Mouse (Mus musculus): ENCODE data around the gene Prkcb.
A peak's percentile ranks its signal among the peaks of the same experiment; 100 is the strongest.

Prkcb gene

DNA sequence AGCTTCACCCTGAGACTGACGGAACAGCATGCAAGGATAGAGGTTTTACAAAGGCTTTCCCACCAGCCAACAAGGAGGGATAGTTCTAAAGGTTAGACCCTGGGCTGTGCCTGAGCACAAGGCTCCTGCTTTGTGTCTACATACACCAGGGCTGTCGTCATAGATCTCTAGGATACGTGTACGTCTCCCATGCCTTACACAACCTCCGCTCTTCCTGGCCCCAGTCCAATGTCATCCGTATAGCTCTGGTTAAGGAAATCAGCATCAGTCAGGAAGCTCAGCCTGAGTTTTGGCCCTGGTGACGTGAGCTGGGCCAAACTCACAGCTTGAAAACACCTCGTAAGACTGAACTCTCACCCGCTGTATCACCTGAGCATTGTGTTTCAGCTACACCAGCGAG lies 307.3 kb downstream of the Prkcb start:
- no peak for DNase-seq (ENCODE audit: low spot score)

- no peak for DNase-seq (ENCODE audit: low spot score)
Measured at GRCm38 (mm10) chr7:122596596-122597170, 308.1 kb downstream of the Prkcb start.

- DNase-seq (ENCODE audit: low spot score), result no peak
Measured at GRCm38 (mm10) chr7:122597313-122597712, 308.8 kb downstream of the Prkcb start.

DNA sequence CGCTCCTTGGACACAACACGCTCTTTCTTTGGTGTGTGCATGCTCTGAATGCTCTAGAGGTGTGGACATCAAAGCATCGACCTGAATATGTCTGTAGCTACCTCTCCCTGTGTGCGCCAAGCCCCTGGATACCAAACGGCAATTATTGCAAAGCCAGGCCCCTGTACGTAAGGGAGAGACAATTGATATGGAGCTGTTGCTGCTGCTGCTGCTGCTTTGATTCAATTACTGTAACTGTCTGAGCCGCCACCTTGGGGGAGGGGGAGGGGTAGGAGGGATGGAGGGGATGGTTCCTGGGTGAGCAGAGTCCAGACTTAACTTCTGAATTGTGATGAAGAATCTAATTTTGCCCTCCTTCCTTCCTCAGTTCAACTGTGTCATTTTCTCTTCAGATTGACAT lies 312.3 kb downstream of the Prkcb start:
- DNase-seq (ENCODE audit: low spot score), result no peak

DNA sequence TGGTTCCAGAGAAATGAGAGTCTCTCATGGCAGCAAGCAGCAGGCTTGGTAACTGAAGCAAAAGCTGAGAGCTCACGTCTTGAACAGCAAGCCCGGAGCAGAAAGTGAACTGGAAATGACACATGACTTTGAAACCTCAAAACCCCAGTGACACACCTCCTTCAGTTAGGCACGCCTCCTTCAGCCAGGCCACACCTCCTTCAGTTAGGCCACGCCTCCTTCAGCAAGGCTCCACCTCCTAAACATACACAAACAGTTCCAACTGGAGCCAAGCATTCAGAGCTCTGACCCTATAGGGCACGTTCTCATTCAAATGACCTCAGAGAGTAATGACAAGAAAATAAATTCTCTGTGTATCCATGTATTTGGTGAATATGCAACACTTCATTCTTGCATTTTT lies 316.5 kb downstream of the Prkcb start:
- no peak for DNase-seq (ENCODE audit: low spot score)

DNA sequence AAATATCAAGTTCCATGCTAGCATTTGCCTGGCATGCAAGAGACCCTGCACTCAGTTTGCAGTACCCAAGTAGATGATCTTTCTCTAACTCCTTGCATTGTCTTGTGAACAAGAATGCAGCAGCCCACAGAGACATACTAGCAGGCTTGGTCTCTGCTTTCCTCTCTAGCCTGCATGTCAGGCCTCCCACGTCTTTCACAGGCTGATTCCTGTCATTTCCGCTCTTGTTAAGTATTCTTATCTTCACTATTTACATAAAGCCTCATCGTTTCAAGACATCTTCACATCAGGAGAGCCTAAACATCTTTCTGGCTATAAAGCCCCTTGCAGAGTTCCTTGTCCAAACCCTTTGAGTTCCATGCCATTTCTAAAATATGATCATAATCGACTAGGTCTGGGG lies 320.9 kb downstream of the Prkcb start:
- DNase-seq (ENCODE audit: low spot score), result no peak

DNA sequence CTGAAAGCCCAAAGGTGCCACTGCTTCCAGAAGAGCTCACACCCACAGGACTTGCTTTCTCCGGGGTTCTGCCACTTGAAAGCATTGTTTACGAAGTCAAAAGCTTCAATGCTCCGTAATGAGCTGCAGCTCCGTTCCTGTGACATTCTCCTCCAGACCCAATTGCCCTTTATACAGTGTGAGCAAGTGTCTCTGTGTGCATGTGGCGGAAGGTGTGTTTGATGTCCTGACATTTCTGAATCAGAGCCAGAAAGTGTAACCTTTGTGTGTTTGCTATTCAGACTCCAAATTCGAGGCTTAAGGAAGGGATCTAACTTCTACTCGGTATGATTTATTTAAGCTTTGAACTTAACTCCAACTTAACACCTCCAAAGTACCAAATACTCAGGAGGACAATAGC lies 321.6 kb downstream of the Prkcb start:
- no peak for DNase-seq (ENCODE audit: low spot score)

DNA sequence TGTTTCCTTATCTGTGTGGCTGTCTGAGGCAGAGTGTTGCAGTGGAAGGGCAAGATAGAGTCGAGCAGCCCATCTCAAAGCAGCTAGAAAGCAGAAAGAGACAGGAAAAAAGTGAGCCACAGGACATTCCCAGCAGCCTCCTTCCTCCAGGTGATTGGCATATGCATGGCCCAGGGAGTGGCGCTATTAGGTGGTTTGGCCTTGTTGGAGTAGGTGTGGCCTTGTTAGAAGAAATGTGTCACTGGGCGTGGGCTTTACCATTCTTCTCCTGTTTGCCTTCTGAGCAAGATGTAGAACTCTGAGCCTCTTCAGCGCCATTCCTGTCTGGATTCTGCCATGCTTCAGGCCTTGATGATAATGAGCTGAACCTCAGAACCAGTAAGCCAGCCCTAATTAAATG lies 325.3 kb downstream of the Prkcb start:
- DNase-seq (ENCODE audit: low spot score), result no peak

GRCm38 (mm10) chr7:122622125-122622774 lies 333.7 kb downstream of the Prkcb start:
- peak; percentile 16 for DNase-seq (ENCODE audit: low spot score)

GRCm38 (mm10) chr7:122623753-122624152 lies 335.2 kb downstream of the Prkcb start:
- no peak for DNase-seq (ENCODE audit: low spot score)

DNA sequence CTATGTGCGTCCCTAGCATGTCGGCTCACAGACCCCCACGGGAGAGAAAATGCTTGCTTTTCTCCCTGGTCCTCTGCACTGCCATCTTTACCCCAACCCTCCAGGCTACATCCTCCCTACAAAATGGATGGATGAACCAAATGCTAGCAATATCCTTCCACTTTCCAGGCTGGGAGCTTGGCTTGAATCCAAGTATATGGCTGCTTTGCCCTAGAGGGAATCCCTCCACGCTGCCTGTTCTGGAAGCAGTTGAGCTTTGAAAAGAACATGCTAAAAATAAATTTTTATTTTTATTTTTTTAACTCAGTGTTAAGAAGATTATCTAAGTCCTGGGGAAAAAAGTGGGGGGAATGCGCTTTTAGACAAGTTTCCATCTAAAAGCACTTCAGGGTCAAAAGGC lies 339.5 kb downstream of the Prkcb start:
- DNase-seq (ENCODE audit: low spot score), result no peak

GRCm38 (mm10) chr7:122630386-122630785 lies 341.8 kb downstream of the Prkcb start:
- no peak for DNase-seq (ENCODE audit: low spot score)

DNA sequence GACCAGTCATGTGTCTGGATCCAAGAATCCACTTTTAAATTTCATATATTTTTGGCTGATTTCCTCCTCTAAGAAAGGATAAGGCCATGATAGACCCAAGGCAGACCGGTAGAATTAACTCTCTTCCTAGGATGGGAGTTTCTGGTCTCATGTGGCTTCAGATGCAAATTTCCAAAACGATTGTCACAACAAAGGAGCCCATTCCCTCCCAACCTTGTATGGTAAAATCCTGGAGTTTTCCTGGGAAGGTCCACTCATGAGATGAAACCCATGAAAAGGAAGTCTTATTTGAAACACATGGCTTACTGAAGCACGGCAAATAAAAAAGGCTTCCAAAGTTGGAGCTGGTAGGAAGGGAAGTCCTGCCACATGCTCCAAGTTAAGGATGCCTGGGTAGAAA lies 342.6 kb downstream of the Prkcb start:
- no peak for DNase-seq (ENCODE audit: low spot score)

- DNase-seq (ENCODE audit: low spot score), result no peak
Measured at GRCm38 (mm10) chr7:122632946-122633345, 344.4 kb downstream of the Prkcb start.

GRCm38 (mm10) chr7:122633463-122633862 lies 344.9 kb downstream of the Prkcb start:
- no peak for DNase-seq (ENCODE audit: low spot score)

GRCm38 (mm10) chr7:122643676-122644075 lies 355.1 kb downstream of the Prkcb start:
- DNase-seq (ENCODE audit: low spot score), result no peak

- no peak for DNase-seq (ENCODE audit: low spot score)
Measured at GRCm38 (mm10) chr7:122649306-122649705, 360.8 kb downstream of the Prkcb start.

- DNase-seq (ENCODE audit: low spot score), result no peak
Measured at GRCm38 (mm10) chr7:122652523-122652922, 364.0 kb downstream of the Prkcb start.

DNA sequence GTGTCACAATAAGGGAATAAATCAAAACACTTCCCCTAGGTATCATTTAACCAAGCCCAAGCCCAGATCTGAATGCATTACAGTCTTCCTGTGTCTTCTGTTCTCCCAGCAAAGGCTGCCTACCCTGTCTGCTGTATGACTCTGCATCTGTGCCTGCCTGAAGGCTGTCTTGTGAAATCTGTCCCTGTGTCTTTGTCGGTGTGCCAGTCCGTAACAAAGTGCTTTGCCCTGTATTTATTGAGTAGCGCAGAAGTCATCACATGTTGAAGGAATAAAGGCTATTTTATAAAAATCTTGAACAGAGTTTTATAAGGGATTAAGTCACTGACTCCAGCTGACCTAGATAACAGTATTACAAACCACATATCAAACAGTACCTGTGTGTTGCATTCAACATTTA lies 368.1 kb downstream of the Prkcb start:
- no peak for DNase-seq (ENCODE audit: low spot score)

DNA sequence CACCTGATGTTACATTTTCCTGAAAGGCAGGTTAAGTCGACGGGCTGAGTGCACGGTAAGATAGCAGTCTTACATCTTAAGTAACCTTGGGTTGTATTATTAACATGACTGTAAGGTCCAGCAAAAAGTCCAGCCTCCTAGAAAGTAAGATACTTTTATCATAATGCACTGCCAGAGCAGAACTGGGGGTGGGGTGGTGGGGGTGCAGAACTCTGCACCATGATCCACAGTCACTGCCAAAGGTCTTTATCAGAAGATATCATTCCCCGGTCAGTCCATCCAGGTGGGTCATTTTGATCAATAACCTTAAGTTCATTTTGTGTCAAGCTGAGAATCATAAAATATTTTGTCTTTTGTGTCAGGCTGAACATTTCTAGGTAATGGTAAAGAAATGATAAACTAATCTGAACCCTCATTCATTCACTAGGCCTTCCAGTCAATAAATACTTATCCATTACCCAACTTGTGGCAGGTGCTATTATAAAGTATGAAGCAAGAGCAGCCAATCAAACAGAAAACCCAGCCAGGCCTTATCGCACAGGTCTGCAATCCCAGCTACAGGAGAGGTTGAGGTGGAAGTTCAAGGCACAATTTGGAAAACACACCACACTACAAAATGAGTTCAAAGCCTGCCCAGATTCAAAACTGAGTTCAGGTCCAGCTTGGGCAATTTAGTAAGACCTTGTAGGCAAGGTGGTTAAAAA lies 369.0 kb downstream of the Prkcb start:
- DNase-seq (ENCODE audit: low spot score), result no peak

DNA sequence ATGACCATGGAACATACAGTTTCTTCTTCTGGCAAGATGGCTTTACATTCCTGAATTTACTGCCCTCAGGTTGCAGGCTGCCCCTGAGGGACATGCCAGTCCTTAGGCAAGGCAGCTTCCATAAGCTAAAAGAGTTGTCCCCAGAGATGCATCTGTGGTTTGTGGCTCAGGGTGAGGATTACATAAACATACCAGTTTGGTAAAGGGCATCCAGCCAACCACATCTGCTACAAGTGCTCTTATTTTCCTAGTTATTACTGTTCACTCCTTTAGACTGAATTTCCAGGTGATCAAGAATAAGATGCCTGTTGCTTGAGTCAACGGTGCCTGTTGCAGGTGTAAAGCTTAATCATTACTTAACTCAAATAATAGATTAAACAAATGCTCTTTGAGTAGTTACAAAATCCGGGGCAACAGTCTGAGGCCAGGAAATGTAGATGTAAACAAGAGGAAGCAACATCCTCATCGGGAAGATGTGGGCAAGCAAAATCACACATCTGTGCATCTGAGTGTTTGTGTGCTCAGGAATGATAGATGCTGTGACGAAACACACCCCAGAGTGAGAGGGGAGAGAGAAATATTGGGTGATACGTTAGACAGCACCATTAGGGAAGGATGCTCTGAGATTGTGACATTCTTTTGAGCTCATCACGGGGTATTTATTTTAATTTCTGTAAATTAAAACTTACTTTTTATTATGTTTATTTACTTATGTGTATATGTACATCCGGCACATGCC lies 376.9 kb downstream of the Prkcb start:
- DNase-seq (ENCODE audit: low spot score), result no peak

GRCm38 (mm10) chr7:122667903-122668302 lies 379.4 kb downstream of the Prkcb start:
- peak; percentile 53 for DNase-seq (ENCODE audit: low spot score)

DNA sequence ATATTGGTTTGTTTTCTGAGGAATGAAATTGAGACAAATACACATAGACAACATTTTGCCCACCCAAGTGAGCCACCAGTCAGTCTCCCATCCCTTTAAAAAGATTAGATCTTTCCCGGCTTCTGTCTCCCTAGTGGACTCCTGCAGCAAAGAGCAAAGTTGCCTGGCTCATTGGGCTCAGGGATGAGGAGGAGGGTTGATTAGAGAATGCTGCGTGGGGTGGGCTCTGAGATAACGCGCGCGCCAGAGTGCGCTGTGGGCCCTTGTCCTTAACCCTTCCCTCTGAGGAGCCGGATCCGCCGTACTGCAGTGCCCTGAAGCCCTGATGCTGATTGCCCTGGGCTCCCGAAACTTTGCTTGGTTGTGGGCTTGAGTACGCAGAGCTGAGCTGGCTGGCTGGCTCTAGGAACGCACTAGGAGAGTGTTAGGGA lies 381.9 kb downstream of the Prkcb start, which contains the start of gene Cacng3:
TSS of gene Cacng3 (plus strand) at position 51 of the 431 bp plus-strand sequence.
- DNase-seq (ENCODE audit: low spot score), result no peak

Measured in embryo, embryonic 10 days (tissue).